Mouse (Mus musculus) embryo, embryonic 10 days (tissue): ENCODE results near the gene Igll1.

Experiments used
- DNase-seq: peaks from one replicate; pipeline ENCODE4 v3.0.0-alpha.2; 2015; ENCODE audit warnings: low spot score

Gene Igll1

GRCm38 (mm10) chr16:16854836-16855235, 8.9 kb downstream of the Igll1 start:
- peak; percentile 42 for DNase-seq

- no peak for DNase-seq
These were observed 11.4 kb downstream of the Igll1 start for GRCm38 (mm10) chr16:16852411-16852810.

DNA sequence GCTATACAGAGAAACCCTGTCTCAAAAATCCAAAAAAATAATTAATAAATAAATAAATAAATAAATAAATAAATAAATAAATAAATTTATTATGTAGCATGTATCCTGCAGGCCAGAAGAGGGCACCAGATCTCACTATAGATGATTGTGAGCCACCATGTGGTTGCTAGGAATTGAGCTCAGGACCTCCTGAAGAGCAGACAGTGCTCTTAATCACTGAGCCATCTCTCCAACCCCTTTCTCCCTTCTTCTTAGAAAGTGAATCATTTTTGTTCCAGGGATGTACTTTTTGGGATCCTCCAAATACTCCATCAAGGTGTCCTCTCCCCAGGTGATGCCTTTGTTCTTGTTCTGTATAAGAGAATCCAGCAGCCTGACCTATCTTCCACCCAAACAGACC, 14.6 kb downstream of the Igll1 start:
- no peak for DNase-seq

DNA sequence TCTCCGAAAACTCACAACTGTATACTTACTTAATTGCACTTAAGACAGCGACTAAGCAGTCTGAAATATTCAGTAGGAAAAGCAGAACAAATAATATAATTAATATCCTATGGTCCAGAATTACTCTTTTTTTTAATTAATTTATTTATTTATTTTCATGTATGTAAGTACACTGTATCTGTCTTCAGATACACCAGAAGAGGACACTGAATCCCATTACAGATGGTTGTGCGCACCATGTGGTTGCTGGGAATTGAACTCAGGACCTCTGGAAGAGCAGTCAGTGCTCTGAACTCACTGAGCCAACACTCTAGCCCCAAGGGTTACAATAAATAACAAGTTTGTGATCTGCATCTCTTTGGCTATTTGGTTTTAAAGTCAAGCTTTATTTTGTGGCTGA, 34.1 kb downstream of the Igll1 start:
- no peak for DNase-seq

GRCm38 (mm10) chr16:16828757-16829615, 34.8 kb downstream of the Igll1 start, which contains the start of gene Spag6l:
Gene Spag6l (minus strand): TSS chr16:16829456.
- DNase-seq = peak; percentile 83

GRCm38 (mm10) chr16:16826223-16826622, 37.6 kb downstream of the Igll1 start:
- no peak for DNase-seq

GRCm38 (mm10) chr16:16825476-16825875, 38.3 kb downstream of the Igll1 start:
- DNase-seq = no peak
